24 mouse cellular contexts compared by ENCODE assay signal in the genomic region with DNA sequence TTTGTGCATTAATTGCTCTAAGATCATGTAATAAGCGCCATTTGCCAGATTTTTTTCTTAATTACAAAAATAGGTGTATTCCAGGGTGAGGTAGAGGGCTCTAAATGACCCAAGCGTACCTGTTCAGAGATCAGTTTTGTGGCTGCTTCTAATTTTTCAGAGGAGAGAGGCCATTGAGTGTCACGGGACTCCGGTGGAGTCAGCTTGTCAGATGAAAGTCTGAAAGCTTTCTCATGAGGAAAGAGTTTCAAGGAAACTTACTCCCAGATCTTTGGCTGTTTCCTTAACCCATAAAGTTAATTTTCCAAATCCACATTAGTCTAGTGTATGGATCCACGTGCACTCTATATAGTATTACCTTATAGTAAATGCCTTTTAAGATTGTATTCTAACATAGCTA. TPM values are rescaled to one million over a fixed set of nuclear protein-coding genes. Genes with fewer than 3 reads are reported as not detected.
"Had no signal": no experiment of that assay in that cellular context is flagged by ENCODE, and none has a peak within 500 bp of the region (broad histone marks: within the 10 kb centered on the region; RNA-seq: fewer than 3 reads in every experiment).

No protein-coding gene starts in this region.

RNA-seq across cellular contexts. Expression of a gene that starts 25.5 kb away (rescaled TPM):
- polyA plus RNA-seq: limb, embryonic 10.5 days; limb, embryonic 11.5 days; limb, embryonic 12.5 days; limb, embryonic 13.5 days; limb, embryonic 15.5 days; liver, adult 2 months; liver, embryonic 11.5 days; liver, embryonic 12.5 days; liver, embryonic 13.5 days; liver, embryonic 14.5 days; liver, embryonic 16.5 days; lung, adult 2 months; lung, embryonic 14.5 days; lung, embryonic 15.5 days; lung, embryonic 16.5 days; lung, postnatal 0 days; macrophage; midbrain, embryonic 10.5 days; midbrain, embryonic 11.5 days; midbrain, embryonic 12.5 days; midbrain, embryonic 13.5 days; midbrain, embryonic 14.5 days; myocyte; neural tube, embryonic 11.5 days had no signal

RNA-seq across cellular contexts. Expression of a gene that starts 42.7 kb away (rescaled TPM):
- polyA plus RNA-seq: limb, embryonic 15.5 days; lung, adult 2 months; lung, postnatal 0 days; macrophage; myocyte had no signal

RNA-seq across cellular contexts. Expression of a gene that starts 53.6 kb away (rescaled TPM):
- polyA plus RNA-seq: liver, adult 2 months had no signal
